Mouse (Mus musculus): Measurements from ENCODE around the gene Gm10130.
"Not testable (repeated sequence)": the region's sequence is repeated elsewhere in the genome, so short reads cannot be mapped to it uniquely, and the experiment has no call there.

DNA sequence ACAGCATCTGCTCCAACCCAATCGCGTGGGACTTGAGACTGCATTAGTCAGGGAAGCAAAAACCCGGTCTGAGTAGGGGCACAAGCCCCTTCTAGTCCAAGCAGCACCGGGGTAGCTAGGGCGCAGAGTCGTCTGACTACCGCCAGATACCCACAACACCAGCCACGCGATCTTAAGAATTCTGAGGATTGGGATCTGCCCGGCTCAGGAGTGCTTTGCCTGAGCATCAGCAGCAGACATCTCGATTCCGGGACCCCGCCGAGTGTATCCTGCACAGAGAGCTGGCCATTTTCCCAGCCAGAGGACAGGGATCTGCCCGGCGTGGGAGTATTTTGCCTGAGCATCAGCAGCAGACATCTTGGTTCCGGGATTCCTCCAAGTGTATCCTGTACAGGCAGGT, 88.6 kb downstream of the Gm10130 start:
- TF ChIP-seq CTCF (IDR thresholded peaks at IDR 0.05; ENCODE audit: borderline replicate concordance, extremely low read depth, insufficient read depth, insufficient read length); POLR2A (IDR thresholded peaks at IDR 0.05; ENCODE audit: borderline replicate concordance, extremely low read depth, insufficient read depth, insufficient read length, poor library complexity, severe bottlenecking): not testable (repeated sequence)

Measured in brain, embryonic 14.5 days (tissue).